Mouse (Mus musculus) hindbrain, postnatal 0 days (tissue): ENCODE measurements at regions not wholly inside any gene's neighbourhood (a gene's known extent, or its start where the extent isn't known, plus 50 kb on each side); places are given as distances from the start of the nearest gene placed in this dataset.
A peak's percentile ranks its signal among the peaks of the same experiment; 100 is the strongest.

Experiments
- ATAC-seq: fragments of 200-750 bp; cut with Nextera tagmentation; 2 replicates; pipeline ENCODE4 v1.8.0; 2017; ENCODE audit warnings: mild to moderate bottlenecking, moderate TSS enrichment, moderate library complexity
- DNase-seq: peaks from one replicate; pipeline ENCODE4 v3.0.0-alpha.2; 2015; ENCODE audit warnings: low spot score
- H3K27ac ChIP-seq: fragments of 300-500 bp; sonication (generic); 2 replicates; pipeline ENCODE4 v1.5.1; 2014; ENCODE audit warnings: mild to moderate bottlenecking
- H3K27me3 ChIP-seq: fragments of 300-500 bp; sonication (generic); 2 replicates; pipeline ENCODE4 v1.6.1; 2014; ENCODE audit warnings: low read length, mixed read lengths; ENCODE audit not compliant: insufficient read depth
- H3K36me3 ChIP-seq: fragments of 300-500 bp; sonication (generic); 2 replicates; pipeline ENCODE4 v1.6.1; 2014; ENCODE audit warnings: low read length, mixed read lengths; ENCODE audit not compliant: insufficient read depth
- H3K4me1 ChIP-seq: fragments of 300-500 bp; sonication (generic); 2 replicates; pipeline ENCODE4 v1.6.1; 2014; ENCODE audit warnings: antibody characterized with exemption, low read length, mixed read lengths; ENCODE audit not compliant: insufficient read depth
- H3K4me2 ChIP-seq: fragments of 300-500 bp; sonication (generic); 2 replicates; pipeline ENCODE4 v1.6.1; 2014; ENCODE audit warnings: low read depth, mild to moderate bottlenecking, low read length, moderate library complexity, mixed read lengths
- H3K4me3 ChIP-seq: fragments of 300-500 bp; sonication (generic); 2 replicates; pipeline ENCODE4 v1.5.1; 2014; ENCODE audit warnings: low read length
- H3K9ac ChIP-seq: fragments of 300-500 bp; sonication (generic); replicated peaks from 2 replicates; pipeline ENCODE4 v1.6.1; 2014; ENCODE audit warnings: mild to moderate bottlenecking, low read length, moderate library complexity, mixed read lengths
- H3K9me3 ChIP-seq: fragments of 300-500 bp; sonication (generic); 2 replicates; pipeline ENCODE4 v1.6.1; 2016; ENCODE audit warnings: low read length, mixed read lengths
- CTCF ChIP-seq: IDR thresholded peaks from 2 replicates; pipeline ENCODE4 v1.5.1; 2016; ENCODE audit warnings: antibody characterized with exemption, control low read depth, low read depth
- WGBS: fragments of 180-500 bp; shearing (Covaris S2); extraction: QIAGEN DNeasy Blood & Tissue Kit; methylation state at CpG from one replicate; pipeline ENCODE4 v1.1.7; 2014; 5-methylcytosine and 5-hydroxymethylcytosine counted together

DNA sequence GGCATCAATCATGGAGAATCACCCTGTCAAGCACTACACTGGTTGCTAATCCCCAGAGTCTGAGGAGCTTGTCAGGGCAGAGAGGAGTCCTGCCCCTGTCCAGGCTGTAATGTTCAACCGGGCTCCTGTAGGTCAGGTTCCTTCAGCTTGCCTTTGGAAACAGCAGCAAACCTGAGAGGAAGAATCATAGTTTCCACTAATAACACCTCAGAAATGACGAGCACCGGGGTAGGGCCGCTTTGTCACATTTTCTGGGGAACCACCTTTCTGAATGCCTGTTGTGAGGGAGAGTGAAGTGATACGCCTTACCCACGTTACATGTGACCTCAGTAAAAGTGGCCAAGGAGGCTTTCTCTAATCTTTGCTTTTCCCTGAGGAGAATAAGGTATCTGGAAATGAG, 263.8 kb upstream of the N4bp1 start:
- no peaks in the 10 kb centered on the region for H3K36me3 ChIP-seq
- H3K27ac ChIP-seq: no peak overlapping the region
- TF ChIP-seq CTCF: no peak
- H3K9me3 ChIP-seq: no peaks in the 10 kb centered on the region
- H3K9ac ChIP-seq: no peak overlapping the region
- H3K4me3 ChIP-seq: no peak overlapping the region
- peaks cover 8% of the 10 kb centered on the region; the same call in 1 of the 2 replicates for H3K4me1 ChIP-seq
- DNase-seq: no peak
- no peak overlapping the region for H3K4me2 ChIP-seq
- no peak for ATAC-seq
- no peaks in the 10 kb centered on the region for H3K27me3 ChIP-seq
- 92% methylated on average over 6 of the region's 6 CpGs for WGBS

DNA sequence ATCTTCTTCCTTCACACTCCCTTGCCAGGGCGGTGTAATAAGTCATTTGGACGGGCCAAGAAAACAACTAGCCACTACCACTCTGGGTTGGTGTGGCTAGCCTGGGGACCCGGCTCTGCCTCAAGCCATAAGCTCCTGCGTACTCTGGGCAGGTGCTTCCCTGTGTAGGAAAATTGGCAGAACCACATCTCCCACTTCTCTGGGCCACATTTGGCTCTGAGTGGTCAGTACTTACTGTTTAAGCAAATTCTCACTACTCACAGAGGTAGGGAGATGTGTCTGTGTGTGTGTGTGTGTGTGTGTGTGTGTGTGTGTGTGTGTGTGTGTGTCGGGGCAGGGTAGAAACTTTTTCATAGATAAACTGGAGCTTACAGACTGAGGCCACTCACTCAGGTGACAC, 262.6 kb upstream of the N4bp1 start:
- WGBS: 87% methylated on average over 5 of the region's 5 CpGs
- Histone ChIP-seq H3K9me3 (no peaks in the 10 kb centered on the region), H3K27me3 (no peaks in the 10 kb centered on the region), H3K36me3 (no peaks in the 10 kb centered on the region), H3K27ac (no peak overlapping the region), H3K4me3 (no peak overlapping the region), H3K4me2 (no peak overlapping the region), H3K9ac (no peak overlapping the region), H3K4me1 (peaks cover 6% of the 10 kb centered on the region; the same call in 1 of the 2 replicates)
- no peak for ATAC-seq
- TF ChIP-seq CTCF: no peak
- DNase-seq: no peak

DNA sequence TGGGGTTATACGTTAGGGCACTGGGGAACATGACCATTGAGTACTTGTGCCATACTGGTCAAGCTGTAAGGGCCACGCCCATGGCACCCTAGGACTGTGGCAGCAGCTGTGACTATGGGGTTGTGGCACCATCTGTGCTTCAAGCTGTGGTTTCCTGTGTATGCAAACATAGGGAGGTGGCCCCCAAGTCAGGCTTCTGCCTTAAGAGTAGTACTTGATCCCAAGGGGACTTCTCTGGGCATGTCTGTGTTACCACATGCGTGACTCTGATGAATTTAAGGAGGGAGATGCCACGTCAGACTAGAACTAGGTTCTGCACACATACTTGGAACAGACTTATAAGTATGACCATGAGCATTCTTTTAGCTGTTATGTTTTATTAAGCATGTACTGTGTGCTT, 252.4 kb upstream of the N4bp1 start:
- H3K27me3 ChIP-seq: no peaks in the 10 kb centered on the region
- H3K4me2 ChIP-seq: no peak overlapping the region
- no peak overlapping the region for H3K9ac ChIP-seq
- DNase-seq (no peak), ATAC-seq (no peak)
- H3K4me3 ChIP-seq: no peak overlapping the region
- no peak overlapping the region for H3K27ac ChIP-seq
- no peaks in the 10 kb centered on the region for H3K4me1 ChIP-seq
- no peak for TF ChIP-seq CTCF
- H3K9me3 ChIP-seq: peaks cover 2% of the 10 kb centered on the region; the same call in 1 of the 2 replicates
- H3K36me3 ChIP-seq: no peaks in the 10 kb centered on the region
- WGBS: 91% methylated on average over 4 of the region's 4 CpGs

DNA sequence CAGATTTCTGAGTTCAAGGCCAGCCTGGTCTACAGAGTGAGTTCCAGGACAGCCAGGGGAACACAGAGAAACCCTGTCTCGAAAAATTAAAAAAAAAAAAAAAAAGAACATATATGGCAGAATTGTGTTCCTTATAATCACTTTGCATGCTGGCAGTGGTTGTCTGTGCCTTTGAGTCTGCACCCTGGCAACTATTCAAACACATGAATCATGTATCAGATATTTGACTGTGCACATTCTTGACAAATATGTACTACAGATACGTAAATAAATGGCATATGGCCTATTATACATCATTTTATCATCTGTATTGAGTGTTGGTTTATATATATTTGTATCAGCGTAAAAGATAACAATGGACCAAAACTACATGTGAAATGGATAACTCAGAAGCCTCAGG, 246.7 kb upstream of the N4bp1 start:
- H3K4me2 ChIP-seq: no peak overlapping the region
- no peak for ATAC-seq

DNA sequence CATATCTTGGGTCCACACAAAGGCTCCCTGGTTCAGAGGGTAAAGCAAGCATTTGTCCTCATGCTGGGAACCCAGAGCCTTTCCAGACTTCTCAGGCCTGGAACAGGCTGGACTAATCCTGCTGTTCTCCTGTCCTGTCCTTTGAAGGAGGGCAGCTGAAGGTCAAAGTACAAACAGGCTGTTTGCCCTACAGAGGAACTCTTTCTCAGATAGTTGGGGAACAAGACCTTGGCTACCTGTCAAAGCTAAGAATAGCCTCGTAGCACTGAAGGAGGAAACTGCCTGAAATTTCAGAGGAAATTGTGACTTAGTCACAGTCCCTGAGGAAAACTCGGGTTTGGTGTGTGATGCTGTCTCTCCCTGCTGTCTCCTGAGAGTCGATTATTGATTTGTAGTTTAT, 245.6 kb upstream of the N4bp1 start:
- ATAC-seq (no peak), DNase-seq (no peak)
- no peaks in the 10 kb centered on the region for H3K9me3 ChIP-seq
- H3K4me2 ChIP-seq: no peak overlapping the region
- no peak overlapping the region for H3K4me3 ChIP-seq
- WGBS: 59% methylated on average over 3 of the region's 3 CpGs
- no peaks in the 10 kb centered on the region for H3K4me1 ChIP-seq
- H3K9ac ChIP-seq: no peak overlapping the region
- no peaks in the 10 kb centered on the region for H3K27me3 ChIP-seq
- H3K36me3 ChIP-seq: no peaks in the 10 kb centered on the region
- H3K27ac ChIP-seq: no peak overlapping the region
- TF ChIP-seq CTCF: no peak

More for the DNA sequence above, 246.7 kb upstream of the N4bp1 start:
- Histone ChIP-seq H3K4me3 (no peak overlapping the region), H3K36me3 (no peaks in the 10 kb centered on the region), H3K27me3 (no peaks in the 10 kb centered on the region), H3K27ac (no peak overlapping the region), H3K4me1 (no peaks in the 10 kb centered on the region), H3K9me3 (no peaks in the 10 kb centered on the region), H3K9ac (no peak overlapping the region)
- TF ChIP-seq CTCF: no peak
- DNase-seq: no peak
- WGBS: 80% methylated on average over 3 of the region's 3 CpGs

DNA sequence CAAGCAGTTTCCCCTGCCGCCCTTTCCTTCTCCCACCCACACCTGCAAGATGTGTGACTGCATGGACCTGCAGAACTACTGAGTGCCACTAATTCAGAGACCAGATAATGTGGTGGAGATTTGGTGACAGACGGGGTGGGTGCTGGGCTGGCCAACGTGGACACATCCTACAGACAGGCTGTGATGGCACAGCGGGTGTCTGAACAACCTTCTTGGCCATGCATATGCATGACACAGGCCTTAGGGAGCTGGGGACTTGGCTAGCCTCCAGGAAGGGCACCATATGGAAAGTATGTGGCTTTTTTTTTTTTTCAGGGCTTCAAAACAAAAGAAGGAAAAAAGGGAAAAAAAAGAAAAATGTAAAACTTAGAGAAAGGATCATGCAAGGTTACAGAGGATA, 243.5 kb upstream of the N4bp1 start:
- peak; percentile 76 for DNase-seq
- Histone ChIP-seq H3K4me2 (no peak overlapping the region), H3K9me3 (no peaks in the 10 kb centered on the region), H3K9ac (no peak overlapping the region), H3K36me3 (no peaks in the 10 kb centered on the region), H3K4me3 (no peak overlapping the region), H3K27me3 (no peaks in the 10 kb centered on the region), H3K4me1 (no peaks in the 10 kb centered on the region), H3K27ac (no peak overlapping the region)
- WGBS: 36% methylated on average over 4 of the region's 4 CpGs
- TF ChIP-seq CTCF: no peak
- peak; percentile 70; the same call in 1 of the 2 replicates for ATAC-seq

DNA sequence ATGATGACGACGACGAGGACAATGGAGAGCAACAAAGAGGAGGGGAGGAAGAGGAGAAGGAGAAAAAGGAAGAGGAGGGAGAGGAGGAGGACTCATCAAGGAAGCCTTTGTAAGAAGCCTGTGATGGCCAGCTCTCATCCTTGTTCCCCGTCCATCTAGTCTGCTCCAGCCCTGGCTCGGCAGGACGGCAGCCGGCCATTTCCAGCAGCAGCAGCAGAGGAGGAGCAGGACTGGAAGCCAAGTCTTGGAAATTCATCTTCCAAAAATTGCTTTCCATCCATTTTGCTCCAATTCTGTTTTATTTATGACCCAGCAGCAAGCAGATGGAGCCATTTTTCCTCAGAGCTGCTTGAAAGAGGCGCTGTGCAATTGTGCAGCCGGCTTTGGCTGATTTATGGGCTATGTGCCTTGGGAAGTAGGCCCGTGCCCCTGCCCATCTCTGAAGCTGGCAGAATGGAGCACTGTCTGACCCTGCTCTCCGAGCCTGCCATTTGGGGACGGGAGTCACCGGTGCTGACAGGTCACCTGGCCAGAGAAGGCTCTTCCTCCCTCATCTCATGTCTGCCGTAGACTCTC, 231.2 kb upstream of the N4bp1 start:
- Histone ChIP-seq H3K36me3 (no peaks in the 10 kb centered on the region), H3K27me3 (no peaks in the 10 kb centered on the region), H3K27ac (no peak overlapping the region), H3K9me3 (no peaks in the 10 kb centered on the region), H3K9ac (no peak overlapping the region), H3K4me2 (no peak overlapping the region), H3K4me3 (no peak overlapping the region), H3K4me1 (no peaks in the 10 kb centered on the region)
- no peak for DNase-seq
- TF ChIP-seq CTCF: no peak
- WGBS: 69% methylated on average over 14 of the region's 14 CpGs
- ATAC-seq: no peak
